Mouse (Mus musculus) forebrain, embryonic 14.5 days (tissue): ENCODE data around the gene Rtp3. TPM values are rescaled to one million over a fixed set of nuclear protein-coding genes. Genes with fewer than 3 reads are reported as not detected.

ENCODE experiments used
- ATAC-seq: fragments of 200-750 bp; cut with Nextera tagmentation; 2 replicates; pipeline ENCODE4 v1.8.0; 2017; ENCODE audit warnings: mild to moderate bottlenecking, moderate library complexity
- DNase-seq: peaks from one replicate; pipeline ENCODE4 v3.0.0-alpha.2; 2015; ENCODE audit warnings: low spot score
- H3K27ac ChIP-seq: fragments of 300-500 bp; sonication (generic); 2 replicates; pipeline ENCODE4 v1.5.1; 2014; ENCODE audit warnings: low read depth, mild to moderate bottlenecking, control low read depth, low read length, moderate library complexity
- H3K27me3 ChIP-seq: fragments of 300-500 bp; sonication (generic); replicated peaks from 2 replicates; pipeline ENCODE4 v1.6.1; 2014; ENCODE audit warnings: low read length, control low read depth, mixed read lengths; ENCODE audit not compliant: control insufficient read depth, insufficient read depth
- H3K36me3 ChIP-seq: fragments of 300-500 bp; sonication (generic); 2 replicates; pipeline ENCODE4 v1.6.1; 2014; ENCODE audit warnings: low read length, control low read depth; ENCODE audit not compliant: control insufficient read depth, insufficient read depth
- H3K4me1 ChIP-seq: fragments of 300-500 bp; sonication (generic); 2 replicates; pipeline ENCODE4 v1.6.1; 2014; ENCODE audit warnings: antibody characterized with exemption, low read length, control low read depth; ENCODE audit not compliant: control insufficient read depth, insufficient read depth
- H3K4me2 ChIP-seq: fragments of 300-500 bp; sonication (generic); 2 replicates; pipeline ENCODE4 v1.6.1; 2014; ENCODE audit warnings: mild to moderate bottlenecking, control low read depth, low read length
- H3K4me3 ChIP-seq: fragments of 300-500 bp; sonication (generic); 2 replicates; pipeline ENCODE4 v1.5.1; 2014; ENCODE audit warnings: low read depth, low read length, control low read depth
- H3K9ac ChIP-seq: fragments of 300-500 bp; sonication (generic); 2 replicates; pipeline ENCODE4 v1.6.1; 2014; ENCODE audit warnings: mild to moderate bottlenecking, low read length, control low read depth, moderate library complexity
- H3K9me3 ChIP-seq: fragments of 300-500 bp; sonication (generic); replicated peaks from 2 replicates; pipeline ENCODE4 v1.6.1; 2016; ENCODE audit warnings: low read length, control low read depth, mixed read lengths; ENCODE audit not compliant: control insufficient read depth
- WGBS: fragments of 180-500 bp; shearing (Covaris S2); extraction: QIAGEN DNeasy Blood & Tissue Kit; methylation state at CpG from one replicate; pipeline ENCODE4 v1.1.7; 2014; 5-methylcytosine and 5-hydroxymethylcytosine counted together
- polyA plus RNA-seq: library from polyadenylated mRNA; unstranded; fragments of >200 nt; fragmentation: Nextera tagmentation; extraction: Ambion mirVana; gene quantifications from 2 replicates; pipeline ENCODE4 v1.2.1, GENCODE M21; 2014

The Rtp3 gene
- polyA plus RNA-seq, 1 experiment from 2014 or later: not detected

- no peaks in the 10 kb centered on the region for H3K4me1 ChIP-seq
- no peaks in the 10 kb centered on the region for H3K36me3 ChIP-seq
- ATAC-seq (no peak), DNase-seq (no peak)
- no peak overlapping the region for H3K4me3 ChIP-seq
- no peak overlapping the region for H3K4me2 ChIP-seq
- H3K9ac ChIP-seq: no peak overlapping the region
- H3K27ac ChIP-seq: no peak overlapping the region
- no peaks in the 10 kb centered on the region for H3K27me3 ChIP-seq
- WGBS: 69% methylated on average over 4 of the region's 4 CpGs
- no peaks in the 10 kb centered on the region for H3K9me3 ChIP-seq
These were observed 1.2 kb downstream of the Rtp3 start for GRCm38 (mm10) chr9:110989141-110989540.

GRCm38 (mm10) chr9:110988078-110988477 lies 2.3 kb downstream of the Rtp3 start:
- no peak for ATAC-seq

DNA sequence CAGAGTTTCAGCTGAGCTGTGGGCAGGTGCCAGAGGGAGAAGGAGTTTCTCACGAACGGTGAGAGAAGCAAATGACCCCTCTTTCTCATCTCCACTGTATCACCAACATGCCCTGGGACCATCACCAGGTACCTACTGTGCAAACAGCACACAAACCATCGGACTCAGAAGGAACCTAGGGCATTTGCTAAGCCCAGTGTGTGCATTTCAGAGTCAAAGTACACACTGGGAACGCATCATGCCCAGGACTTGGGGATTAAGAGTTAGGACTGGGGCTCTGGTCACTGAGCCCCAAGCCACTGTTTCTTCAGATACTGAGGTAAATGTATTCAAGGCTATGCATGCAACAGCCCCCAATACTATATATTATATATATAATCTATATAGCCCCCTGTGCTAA lies 3.1 kb downstream of the Rtp3 start:
- DNase-seq (no peak), ATAC-seq (no peak)
- H3K27ac ChIP-seq: no peak overlapping the region
- H3K9me3 ChIP-seq: no peaks in the 10 kb centered on the region
- no peaks in the 10 kb centered on the region for H3K4me1 ChIP-seq
- H3K36me3 ChIP-seq: no peaks in the 10 kb centered on the region
- H3K4me3 ChIP-seq: no peak overlapping the region
- no peaks in the 10 kb centered on the region for H3K27me3 ChIP-seq
- H3K4me2 ChIP-seq: no peak overlapping the region
- H3K9ac ChIP-seq: no peak overlapping the region
- 89% methylated on average over 4 of the region's 4 CpGs for WGBS

More at GRCm38 (mm10) chr9:110988078-110988477, 2.3 kb downstream of the Rtp3 start:
- 84% methylated on average over 3 of the region's 3 CpGs for WGBS
- H3K27me3 ChIP-seq: no peaks in the 10 kb centered on the region
- H3K9me3 ChIP-seq: no peaks in the 10 kb centered on the region
- no peak overlapping the region for H3K4me2 ChIP-seq
- H3K27ac ChIP-seq: no peak overlapping the region
- H3K9ac ChIP-seq: no peak overlapping the region
- no peak overlapping the region for H3K4me3 ChIP-seq
- H3K4me1 ChIP-seq: no peaks in the 10 kb centered on the region
- H3K36me3 ChIP-seq: no peaks in the 10 kb centered on the region
- no peak for DNase-seq

GRCm38 (mm10) chr9:110985951-110986350 lies 4.4 kb downstream of the Rtp3 start:
- Histone ChIP-seq H3K36me3 (no peaks in the 10 kb centered on the region), H3K9me3 (no peaks in the 10 kb centered on the region), H3K4me1 (no peaks in the 10 kb centered on the region), H3K27me3 (no peaks in the 10 kb centered on the region), H3K27ac (no peak overlapping the region), H3K4me3 (no peak overlapping the region), H3K4me2 (no peak overlapping the region), H3K9ac (no peak overlapping the region)
- ATAC-seq (no peak), DNase-seq (no peak)
- WGBS: 88% methylated on average over 8 of the region's 8 CpGs

DNA sequence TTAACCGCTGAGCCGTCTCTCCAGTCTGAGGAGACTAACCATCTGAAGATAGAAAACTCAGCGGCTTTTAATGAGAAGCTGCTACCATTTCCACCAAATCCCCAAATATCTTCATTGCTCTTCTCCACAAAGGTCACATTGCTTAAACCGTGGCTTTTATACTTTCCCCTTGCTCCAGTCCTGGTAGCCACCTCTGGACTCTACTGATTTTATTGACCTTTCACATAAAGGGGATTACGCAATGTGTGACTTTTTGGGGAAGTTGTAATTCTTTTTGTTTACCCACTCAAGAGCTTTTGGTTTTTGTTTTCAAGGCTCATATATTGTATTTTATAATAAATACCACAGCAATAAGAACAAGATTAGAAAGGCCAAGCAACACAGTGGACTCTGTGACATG lies 4.8 kb downstream of the Rtp3 start:
- Histone ChIP-seq H3K4me2 (no peak overlapping the region), H3K4me3 (no peak overlapping the region), H3K9me3 (no peaks in the 10 kb centered on the region), H3K4me1 (no peaks in the 10 kb centered on the region), H3K27me3 (no peaks in the 10 kb centered on the region), H3K36me3 (no peaks in the 10 kb centered on the region), H3K27ac (no peak overlapping the region), H3K9ac (no peak overlapping the region)
- no peak for DNase-seq
- 96% methylated on average over 5 of the region's 5 CpGs for WGBS
- no peak for ATAC-seq

DNA sequence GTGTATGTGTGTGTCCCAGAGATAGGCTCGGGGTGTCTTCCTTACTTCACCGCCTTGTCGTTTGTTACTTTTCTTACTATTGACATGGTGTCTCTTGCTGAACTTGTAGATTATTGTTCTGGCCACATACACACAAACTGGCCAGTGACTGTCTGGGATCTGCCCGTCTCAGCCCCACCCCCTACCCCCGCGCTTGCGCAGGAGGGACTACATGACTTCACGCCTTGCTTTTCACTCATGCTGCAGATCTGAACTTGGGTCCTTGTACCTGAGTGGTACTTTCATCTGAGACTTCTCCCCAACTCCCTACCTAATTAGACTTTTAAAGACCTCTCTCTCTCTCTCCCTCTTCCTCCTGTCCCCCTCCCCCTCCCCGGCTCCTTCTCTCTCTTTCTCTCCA lies 6.3 kb downstream of the Rtp3 start:
- WGBS: 94% methylated on average over 9 of the region's 9 CpGs
- H3K9ac ChIP-seq: no peak overlapping the region
- H3K9me3 ChIP-seq: no peaks in the 10 kb centered on the region
- H3K4me1 ChIP-seq: no peaks in the 10 kb centered on the region
- no peaks in the 10 kb centered on the region for H3K27me3 ChIP-seq
- ATAC-seq (no peak), DNase-seq (no peak)
- no peak overlapping the region for H3K27ac ChIP-seq
- H3K36me3 ChIP-seq: no peaks in the 10 kb centered on the region
- no peak overlapping the region for H3K4me3 ChIP-seq
- no peak overlapping the region for H3K4me2 ChIP-seq

GRCm38 (mm10) chr9:110982351-110982750 lies 8.0 kb downstream of the Rtp3 start:
- no peaks in the 10 kb centered on the region for H3K36me3 ChIP-seq
- no peak overlapping the region for H3K9ac ChIP-seq
- H3K27me3 ChIP-seq: no peaks in the 10 kb centered on the region
- H3K27ac ChIP-seq: no peak overlapping the region
- H3K4me2 ChIP-seq: no peak overlapping the region
- no peaks in the 10 kb centered on the region for H3K9me3 ChIP-seq
- H3K4me1 ChIP-seq: no peaks in the 10 kb centered on the region
- DNase-seq: no peak
- 68% methylated on average over 4 of the region's 4 CpGs for WGBS
- no peak overlapping the region for H3K4me3 ChIP-seq
- ATAC-seq: no peak

DNA sequence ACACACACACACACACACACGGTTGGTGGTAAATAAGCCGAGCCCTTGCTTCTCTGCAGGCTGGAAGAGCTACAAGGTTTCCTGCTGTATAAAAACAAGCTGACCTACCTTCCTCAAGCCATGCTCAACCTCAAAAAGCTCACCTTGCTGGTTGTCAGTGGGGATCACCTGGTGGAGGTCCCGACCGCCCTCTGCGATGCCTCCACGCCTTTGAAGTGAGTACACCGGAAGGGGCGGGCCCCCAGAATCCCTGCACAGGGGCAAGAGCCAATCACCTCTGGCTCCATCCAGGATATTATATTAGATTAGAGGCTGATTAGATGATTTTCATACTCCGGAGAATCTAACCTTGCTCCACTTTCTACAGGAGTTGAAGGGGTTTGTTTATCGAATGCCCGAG lies 11.0 kb downstream of the Rtp3 start:
- DNase-seq: no peak
- Histone ChIP-seq H3K9ac (no peak overlapping the region), H3K36me3 (no peaks in the 10 kb centered on the region), H3K27me3 (no peaks in the 10 kb centered on the region), H3K4me2 (no peak overlapping the region), H3K27ac (no peak overlapping the region), H3K4me3 (no peak overlapping the region), H3K9me3 (no peaks in the 10 kb centered on the region), H3K4me1 (no peaks in the 10 kb centered on the region)
- no peak for ATAC-seq
- 96% methylated on average over 11 of the region's 11 CpGs for WGBS

DNA sequence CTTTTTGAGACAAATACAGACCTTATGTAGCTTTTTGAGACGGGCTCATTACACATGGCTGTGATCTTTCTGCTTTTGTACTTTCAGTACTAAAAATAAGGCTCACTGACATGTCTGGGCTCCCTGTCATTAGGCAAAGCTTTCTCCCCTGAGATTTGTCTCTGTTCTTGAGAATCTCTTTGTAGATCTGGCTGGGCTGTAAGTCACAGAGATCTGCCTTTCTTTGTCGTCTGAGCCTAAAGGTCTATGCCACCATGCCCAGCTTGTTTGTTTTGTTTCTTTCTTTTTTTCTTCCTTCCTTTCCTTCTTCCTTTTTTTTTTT lies 24.5 kb downstream of the Rtp3 start:
- WGBS: 84% methylated on average over 2 of the region's 2 CpGs
- Histone ChIP-seq H3K4me1 (no peaks in the 10 kb centered on the region), H3K27ac (no peak overlapping the region), H3K9me3 (no peaks in the 10 kb centered on the region), H3K27me3 (no peaks in the 10 kb centered on the region), H3K4me2 (no peak overlapping the region), H3K4me3 (no peak overlapping the region), H3K9ac (no peak overlapping the region), H3K36me3 (no peaks in the 10 kb centered on the region)
- ATAC-seq: no peak
- no peak for DNase-seq
